Mouse (Mus musculus) intestine, postnatal 0 days (tissue): ENCODE data around the gene Nacc1. TPM values are rescaled to one million over a fixed set of nuclear protein-coding genes. Genes with fewer than 3 reads are reported as not detected.

Source experiments
- ATAC-seq: fragments of 200-750 bp; cut with Nextera tagmentation; 2 replicates; pipeline ENCODE4 v1.8.0; 2017; ENCODE audit warnings: mild to moderate bottlenecking, moderate TSS enrichment, moderate library complexity
- H3K27ac ChIP-seq: fragments of 300-500 bp; sonication (generic); 2 replicates; pipeline ENCODE4 v1.5.1; 2014; ENCODE audit warnings: mild to moderate bottlenecking, low read depth, low read length, moderate library complexity
- H3K27me3 ChIP-seq: fragments of 300-500 bp; sonication (generic); replicated peaks from 2 replicates; pipeline ENCODE4 v1.6.1; 2014; ENCODE audit warnings: low read length, mixed read lengths; ENCODE audit not compliant: control insufficient read depth, insufficient read depth
- H3K36me3 ChIP-seq: fragments of 300-500 bp; sonication (generic); 2 replicates; pipeline ENCODE4 v1.6.1; 2014; ENCODE audit warnings: mild to moderate bottlenecking, moderate library complexity; ENCODE audit not compliant: control insufficient read depth, insufficient read depth
- H3K4me1 ChIP-seq: fragments of 300-500 bp; sonication (generic); replicated peaks from 2 replicates; pipeline ENCODE4 v1.6.1; 2014; ENCODE audit warnings: antibody characterized with exemption, low read length, mixed read lengths; ENCODE audit not compliant: control insufficient read depth, insufficient read depth
- H3K4me2 ChIP-seq: fragments of 300-500 bp; sonication (generic); replicated peaks from 2 replicates; pipeline ENCODE4 v1.6.1; 2014; ENCODE audit warnings: low read depth, mild to moderate bottlenecking, moderate library complexity
- H3K4me3 ChIP-seq: fragments of 300-500 bp; sonication (generic); 2 replicates; pipeline ENCODE4 v1.5.1; 2014; ENCODE audit warnings: low read depth, low read length
- H3K9ac ChIP-seq: fragments of 300-500 bp; sonication (generic); 2 replicates; pipeline ENCODE4 v1.6.1; 2014; ENCODE audit warnings: mild to moderate bottlenecking, low read depth, low read length
- H3K9me3 ChIP-seq: fragments of 300-500 bp; sonication (generic); 2 replicates; pipeline ENCODE4 v1.6.1; 2016; ENCODE audit warnings: mixed run types; ENCODE audit not compliant: control insufficient read depth
- CTCF ChIP-seq: sonication (generic); IDR thresholded peaks from 2 replicates; pipeline ENCODE4 v1.5.1; 2016; ENCODE audit warnings: low read depth, mild to moderate bottlenecking, control low read depth, antibody characterized with exemption, moderate library complexity
- WGBS: fragments of 180-500 bp; shearing (Covaris S2); extraction: QIAGEN DNeasy Blood & Tissue Kit; methylation state at CpG from one replicate; pipeline ENCODE4 v1.1.7; 2014; 5-methylcytosine and 5-hydroxymethylcytosine counted together
- polyA plus RNA-seq: library from polyadenylated mRNA; unstranded; fragments of >200 nt; fragmentation: Nextera tagmentation; extraction: Ambion mirVana; gene quantifications from 2 replicates; pipeline ENCODE4 v1.2.1, GENCODE M21; 2015

Nacc1 gene
- polyA plus RNA-seq, 1 experiment from 2014 or later, result 9.3 TPM

DNA sequence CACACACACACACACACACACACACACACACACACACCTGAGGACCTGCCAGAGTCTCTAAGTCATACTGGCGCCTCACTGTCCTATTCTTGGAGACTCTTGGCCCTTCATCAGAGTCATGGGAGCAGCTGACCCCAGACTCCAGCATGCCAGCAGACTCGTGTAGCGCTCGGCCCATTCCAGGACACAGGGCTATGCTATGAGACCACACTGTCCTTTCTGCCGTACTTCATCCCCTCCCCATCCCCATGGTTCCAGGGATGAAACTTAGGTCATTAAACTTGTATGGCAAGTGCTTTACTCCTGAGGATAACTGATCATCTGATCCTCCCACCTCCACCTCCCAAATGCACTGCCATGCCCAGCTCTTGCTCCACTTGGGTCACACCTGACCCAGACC, 30.8 kb upstream of the Nacc1 start:
- Histone ChIP-seq H3K9ac (no peak overlapping the region), H3K4me1 (peaks cover 9% of the 10 kb centered on the region), H3K9me3 (no peaks in the 10 kb centered on the region), H3K4me3 (no peak overlapping the region), H3K27me3 (peaks cover 23% of the 10 kb centered on the region), H3K36me3 (no peaks in the 10 kb centered on the region), H3K4me2 (no peak overlapping the region), H3K27ac (no peak overlapping the region)
- 84% methylated on average over 5 of the region's 5 CpGs for WGBS
- TF ChIP-seq CTCF, result no peak
- no peak for ATAC-seq

DNA sequence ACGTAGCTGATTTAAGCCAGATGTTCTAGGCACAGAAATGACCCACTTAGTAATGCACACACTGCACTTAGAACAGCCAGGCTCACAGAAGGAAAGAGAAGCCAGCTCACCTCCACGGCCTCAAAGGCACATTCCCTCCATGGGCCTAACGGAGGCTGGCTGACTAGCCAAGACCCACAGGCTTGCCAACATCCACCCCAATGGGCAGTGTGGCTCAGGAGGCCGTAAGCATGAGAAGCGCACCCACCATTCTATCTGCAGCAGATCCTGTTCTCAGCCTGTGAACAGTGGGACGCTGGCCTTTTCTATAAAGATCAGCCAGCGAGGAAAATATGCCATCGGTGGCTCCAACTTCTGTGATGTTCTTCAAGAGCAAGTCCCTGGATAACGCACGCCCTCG, 29.1 kb upstream of the Nacc1 start:
- H3K9me3 ChIP-seq, result no peaks in the 10 kb centered on the region
- no peaks in the 10 kb centered on the region for H3K4me1 ChIP-seq
- ATAC-seq, result no peak
- peaks cover 23% of the 10 kb centered on the region for H3K27me3 ChIP-seq
- H3K4me2 ChIP-seq, result no peak overlapping the region
- no peak for TF ChIP-seq CTCF
- no peak overlapping the region for H3K27ac ChIP-seq
- WGBS, result 90% methylated on average over 11 of the region's 11 CpGs
- H3K36me3 ChIP-seq, result no peaks in the 10 kb centered on the region
- H3K4me3 ChIP-seq, result no peak overlapping the region
- H3K9ac ChIP-seq, result no peak overlapping the region

- TF ChIP-seq CTCF, result no peak
- Histone ChIP-seq H3K4me1 (no peaks in the 10 kb centered on the region), H3K27me3 (peaks cover 26% of the 10 kb centered on the region), H3K9me3 (no peaks in the 10 kb centered on the region), H3K9ac (no peak overlapping the region), H3K27ac (no peak overlapping the region), H3K36me3 (no peaks in the 10 kb centered on the region), H3K4me3 (no peak overlapping the region), H3K4me2 (no peak overlapping the region)
- no peak for ATAC-seq
- WGBS, result 23% methylated on average over 27 of the region's 27 CpGs
These were observed 28.3 kb upstream of the Nacc1 start for GRCm38 (mm10) chr8:84715893-84716468.

- Histone ChIP-seq H3K9me3 (no peaks in the 10 kb centered on the region), H3K27me3 (peaks cover 26% of the 10 kb centered on the region), H3K4me3 (no peak overlapping the region), H3K4me2 (no peak overlapping the region), H3K4me1 (no peaks in the 10 kb centered on the region), H3K36me3 (no peaks in the 10 kb centered on the region), H3K27ac (no peak overlapping the region), H3K9ac (no peak overlapping the region)
- 82% methylated on average over 4 of the region's 4 CpGs for WGBS
- TF ChIP-seq CTCF, result no peak
- no peak for ATAC-seq
These were observed 26.5 kb upstream of the Nacc1 start for GRCm38 (mm10) chr8:84714161-84714560.

DNA sequence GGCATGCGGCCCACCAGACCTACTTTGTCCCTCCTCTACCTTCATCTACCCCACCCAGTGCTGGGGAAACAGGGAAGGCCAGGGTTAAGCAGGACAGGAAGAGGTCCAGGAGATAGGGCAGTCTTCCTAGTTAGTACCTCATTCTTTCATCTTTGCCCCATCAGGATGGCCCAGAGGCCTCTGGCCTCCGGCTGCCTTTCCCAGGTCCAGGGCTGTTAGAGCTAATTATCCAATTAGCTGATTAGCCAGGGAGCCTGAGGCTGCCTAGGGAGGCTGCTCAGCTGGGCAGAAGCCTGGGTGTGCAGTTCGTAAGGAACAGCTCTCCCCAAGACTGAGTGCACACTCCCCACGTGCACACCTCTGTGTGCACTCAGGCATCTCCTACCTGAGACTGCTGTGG, 25.7 kb upstream of the Nacc1 start:
- H3K4me2 ChIP-seq, result no peak overlapping the region
- TF ChIP-seq CTCF, result no peak
- H3K27ac ChIP-seq, result no peak overlapping the region
- H3K9me3 ChIP-seq, result no peaks in the 10 kb centered on the region
- peaks cover 31% of the 10 kb centered on the region for H3K27me3 ChIP-seq
- 56% methylated on average over 4 of the region's 4 CpGs for WGBS
- no peak overlapping the region for H3K4me3 ChIP-seq
- no peaks in the 10 kb centered on the region for H3K36me3 ChIP-seq
- H3K4me1 ChIP-seq, result no peaks in the 10 kb centered on the region
- no peak overlapping the region for H3K9ac ChIP-seq
- ATAC-seq, result no peak

DNA sequence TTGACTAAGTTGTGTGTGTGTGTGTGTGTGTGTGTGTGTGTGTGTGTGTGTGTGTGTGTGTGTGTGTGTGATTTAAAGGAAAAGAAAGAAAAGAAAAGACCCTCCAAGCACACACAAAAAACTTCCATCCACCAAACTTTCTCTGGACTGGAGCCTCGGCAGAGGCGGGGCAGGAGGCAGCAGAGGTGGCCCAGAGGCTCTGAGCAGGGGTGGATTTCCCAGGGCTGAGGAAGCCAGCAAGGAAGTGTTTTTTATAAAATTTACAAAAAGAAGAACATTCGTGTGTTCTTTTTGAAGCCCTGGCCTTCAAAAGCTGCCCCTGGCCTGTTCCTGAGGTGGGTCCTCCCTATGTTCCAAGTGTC, 25.1 kb upstream of the Nacc1 start:
- H3K9ac ChIP-seq, result no peak overlapping the region
- no peak overlapping the region for H3K4me3 ChIP-seq
- H3K4me1 ChIP-seq, result no peaks in the 10 kb centered on the region
- no peak for ATAC-seq
- WGBS, result 33% methylated on average over 3 of the region's 3 CpGs
- H3K27ac ChIP-seq, result no peak overlapping the region; the same call in 1 of the 2 replicates
- peaks cover 6% of the 10 kb centered on the region; the same call in 1 of the 2 replicates for H3K36me3 ChIP-seq
- peaks cover 38% of the 10 kb centered on the region for H3K27me3 ChIP-seq
- no peak overlapping the region for H3K4me2 ChIP-seq
- H3K9me3 ChIP-seq, result no peaks in the 10 kb centered on the region
- TF ChIP-seq CTCF, result no peak
